Mouse (Mus musculus): Measurements from ENCODE around the gene Bbs1.
"Not testable (repeated sequence)": the region's sequence is repeated elsewhere in the genome, so short reads cannot be mapped to it uniquely, and the experiment has no call there.

Bbs1 gene

DNA sequence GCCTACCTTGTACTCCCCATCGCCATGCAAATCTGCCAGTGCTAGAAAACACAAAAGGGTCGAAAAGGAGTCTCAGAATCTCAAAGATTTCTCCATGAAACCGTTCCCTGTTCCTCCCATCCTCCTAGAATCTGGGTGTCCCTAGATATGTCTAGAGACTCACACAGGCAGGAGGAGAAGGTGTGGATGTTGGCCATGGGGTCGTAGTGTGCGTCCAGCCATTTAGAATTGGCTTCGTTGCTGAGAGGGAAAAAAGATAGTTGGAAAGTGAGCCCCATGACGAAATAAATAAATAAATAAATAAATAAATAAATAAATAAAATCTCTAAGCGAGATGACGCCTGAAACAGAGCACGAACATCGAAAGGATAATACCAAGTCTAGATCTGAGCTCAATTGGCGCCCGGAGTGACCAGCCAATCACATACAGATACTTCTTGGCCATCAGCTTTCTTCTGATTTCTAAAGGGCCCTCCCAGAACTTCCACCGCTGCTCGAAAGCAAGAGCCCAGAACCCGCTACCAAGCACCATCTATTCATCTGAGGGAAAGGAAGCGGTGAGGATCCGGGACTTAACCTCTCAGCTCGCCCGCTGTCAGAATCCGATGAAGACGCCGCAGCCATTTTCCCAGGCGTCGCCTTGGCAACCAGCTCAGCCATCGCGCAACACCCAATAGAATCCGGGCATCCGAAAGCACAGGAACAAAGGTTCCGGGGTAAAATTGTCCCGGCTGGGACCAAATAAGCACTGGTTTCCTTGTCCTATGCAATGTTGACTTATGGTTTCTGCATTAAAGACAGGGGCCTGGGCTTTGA lies at the start of gene Bbs1:
Bbs1 (minus strand) TSS at position 650 of the 816 bp plus-strand sequence.
- DNase-seq, result peak; percentile 75 to 84

DNA sequence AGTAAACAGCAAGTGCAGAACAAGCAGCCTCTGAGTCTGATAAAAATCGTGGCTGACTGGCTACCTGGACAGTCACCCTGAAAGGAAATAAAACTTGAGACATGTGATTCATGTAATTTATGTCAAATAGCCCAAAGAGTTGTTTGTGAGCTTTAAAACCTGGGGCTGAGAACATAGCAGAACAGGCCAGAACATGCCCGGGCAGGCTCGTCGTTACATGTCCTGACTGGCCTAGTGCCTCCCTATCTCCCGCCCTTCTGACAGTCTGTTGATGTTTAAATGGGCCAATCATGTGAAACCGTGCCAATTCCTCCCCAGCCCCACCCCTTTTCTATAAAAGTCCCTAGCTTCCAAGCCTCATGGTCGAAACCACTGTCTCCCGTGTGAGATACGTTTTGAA lies 42.2 kb upstream of the Bbs1 start:
- DNase-seq, result not testable (repeated sequence)

DNA sequence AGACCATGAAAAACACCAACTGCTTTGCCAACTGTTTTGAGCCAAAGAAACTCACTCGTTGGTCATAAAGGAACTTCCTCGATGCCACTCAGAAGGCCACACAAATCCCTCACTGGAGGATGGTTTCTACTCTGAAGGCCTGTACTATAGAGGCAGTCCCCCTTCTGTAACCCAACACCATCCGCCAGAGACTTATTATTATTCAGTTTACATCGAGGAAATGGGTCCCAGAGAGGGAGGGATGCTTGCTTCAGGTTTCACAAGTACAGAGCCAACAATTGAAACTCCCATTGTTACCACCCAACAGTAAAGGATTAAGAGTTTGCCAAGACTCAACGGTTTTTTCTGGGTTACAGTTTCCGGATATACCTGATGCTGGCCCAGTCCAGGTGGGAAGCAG lies 39.1 kb upstream of the Bbs1 start:
- DNase-seq, result no peak

DNA sequence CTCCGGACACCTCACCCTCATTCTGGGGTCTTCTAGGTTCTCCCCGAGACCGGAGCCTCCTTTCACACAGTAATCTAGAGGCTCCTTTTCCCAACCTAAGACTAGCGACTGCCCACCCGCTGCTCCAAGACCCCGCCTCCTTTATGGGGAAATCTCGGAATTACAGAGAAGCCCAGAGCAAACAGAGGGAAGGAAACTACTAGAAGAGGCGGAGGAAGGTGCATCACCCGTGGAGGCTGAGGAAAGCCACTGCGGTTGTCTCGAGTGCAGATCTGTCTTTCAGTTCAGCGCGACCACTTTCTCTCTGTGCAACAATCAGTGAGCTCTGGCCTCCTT lies 36.8 kb upstream of the Bbs1 start:
- no peak for DNase-seq

DNA sequence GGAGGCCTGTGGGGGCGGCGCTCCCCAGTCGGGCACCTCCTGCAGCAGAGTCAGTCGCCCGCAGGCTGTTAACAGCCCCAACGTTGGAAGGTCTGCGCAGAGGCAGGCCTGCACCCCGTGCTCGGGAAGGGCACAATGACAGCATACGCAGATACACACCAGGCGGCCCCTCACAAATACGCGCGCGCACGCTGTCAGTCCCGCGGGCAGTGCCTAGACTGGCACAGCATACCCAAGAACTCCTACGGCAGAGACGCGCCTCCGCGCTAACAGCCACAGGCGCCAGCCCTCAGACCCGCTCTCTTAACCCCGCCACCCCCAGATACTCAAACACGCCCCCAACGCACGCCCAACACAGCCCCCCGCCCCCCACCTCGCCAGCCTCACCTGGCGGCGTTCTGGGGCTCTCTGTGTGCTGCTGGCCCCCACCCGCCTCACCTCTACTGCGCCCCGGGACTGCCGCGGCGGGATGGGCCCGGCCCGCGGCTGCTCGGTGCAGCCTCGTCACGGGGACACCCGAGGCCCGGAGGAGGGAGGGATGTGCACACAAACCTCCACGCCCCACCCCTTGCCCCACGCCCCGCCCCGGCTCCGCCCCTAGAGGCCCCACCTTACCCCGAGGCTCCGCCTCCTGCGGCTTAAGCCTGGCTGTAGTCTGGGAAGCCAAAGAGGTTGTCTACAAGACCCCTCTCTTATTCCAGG lies 36.3 kb upstream of the Bbs1 start, which contains the start of gene Peli3:
Peli3 (minus strand) TSS at position 577 of the 702 bp plus-strand sequence.
- peak; percentile 76 to 89 for DNase-seq

DNA sequence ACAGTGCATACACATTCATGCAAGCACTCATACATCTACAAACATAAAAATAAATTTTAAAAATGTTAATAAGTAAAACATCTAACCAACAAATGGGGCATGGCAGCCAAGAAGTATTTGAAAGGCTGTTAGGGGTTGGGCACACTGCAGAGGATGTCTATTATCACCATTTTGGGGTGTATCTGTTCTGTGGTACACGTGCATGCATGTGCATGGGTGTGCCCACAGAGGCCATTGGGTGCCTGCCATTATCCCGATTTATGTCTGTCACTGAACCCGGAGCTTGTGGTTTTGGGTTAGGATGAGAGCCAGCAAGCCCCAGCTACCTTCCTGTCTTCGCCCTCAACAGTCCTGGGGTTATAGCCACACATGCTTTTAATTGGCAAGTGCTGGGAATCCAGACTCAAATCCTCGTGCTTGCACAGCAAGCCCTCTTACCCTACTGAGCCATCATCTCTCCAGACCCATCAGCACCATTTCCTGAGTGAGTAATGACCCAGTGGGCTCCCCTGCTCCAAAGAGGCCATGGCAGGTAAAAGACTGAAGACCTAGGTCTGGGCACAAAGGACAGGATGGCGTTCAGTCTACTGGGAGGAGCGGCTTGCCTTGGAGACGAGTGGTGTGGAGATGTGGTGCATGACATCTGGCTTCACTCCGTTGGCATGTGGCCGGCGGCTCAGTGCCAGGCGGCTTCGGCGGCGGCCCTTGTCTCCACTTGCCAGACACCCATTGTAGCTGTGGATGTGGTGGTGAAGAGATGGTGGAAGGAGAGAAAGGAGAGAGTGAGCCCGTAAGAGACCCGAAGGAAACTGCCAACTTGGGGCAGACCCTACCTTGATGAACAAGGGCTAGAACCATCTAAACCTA lies 31.2 kb upstream of the Bbs1 start:
- DNase-seq, result peak; percentile 18 to 30

DNA sequence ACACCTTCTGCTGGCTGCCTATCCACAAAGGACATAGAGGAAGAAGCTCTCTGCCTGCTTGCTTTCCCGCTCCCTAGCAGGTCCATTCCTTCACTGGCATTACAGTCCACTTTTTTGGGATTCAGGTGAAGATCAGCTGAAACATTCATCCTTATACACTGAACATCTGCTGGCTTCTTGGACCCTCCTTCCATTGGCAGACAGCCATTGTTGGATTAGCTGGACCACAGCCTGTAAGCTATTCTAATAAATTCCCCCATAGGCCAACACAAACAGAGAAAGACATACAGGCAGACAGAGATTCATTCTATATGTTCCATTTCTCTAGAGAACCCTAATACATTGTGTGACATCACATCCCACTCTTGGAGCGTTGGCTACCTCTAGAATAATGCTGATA lies 30.5 kb upstream of the Bbs1 start:
- DNase-seq, result no peak

DNA sequence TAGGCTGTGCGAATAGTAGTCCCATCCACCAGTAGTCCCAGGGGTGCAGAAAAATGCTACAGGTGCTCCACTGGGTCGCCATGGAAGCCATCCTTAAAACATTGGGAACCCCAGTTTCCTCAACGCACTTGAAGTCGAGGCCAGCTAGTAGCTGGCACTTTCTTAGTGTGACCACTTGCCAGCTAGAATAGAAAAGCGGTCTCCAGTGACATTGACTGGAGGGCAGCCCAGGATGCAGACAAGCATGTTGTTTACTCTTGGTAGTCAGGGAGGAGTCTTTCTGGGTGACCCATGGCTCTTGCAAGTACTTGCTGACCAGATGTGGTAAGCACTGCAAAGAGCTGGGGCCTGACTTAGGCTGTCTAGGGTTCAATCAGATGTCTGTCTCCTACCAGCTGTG lies 22.4 kb upstream of the Bbs1 start:
- peak in 1 of 2 experiments; percentile 22 for DNase-seq

DNA sequence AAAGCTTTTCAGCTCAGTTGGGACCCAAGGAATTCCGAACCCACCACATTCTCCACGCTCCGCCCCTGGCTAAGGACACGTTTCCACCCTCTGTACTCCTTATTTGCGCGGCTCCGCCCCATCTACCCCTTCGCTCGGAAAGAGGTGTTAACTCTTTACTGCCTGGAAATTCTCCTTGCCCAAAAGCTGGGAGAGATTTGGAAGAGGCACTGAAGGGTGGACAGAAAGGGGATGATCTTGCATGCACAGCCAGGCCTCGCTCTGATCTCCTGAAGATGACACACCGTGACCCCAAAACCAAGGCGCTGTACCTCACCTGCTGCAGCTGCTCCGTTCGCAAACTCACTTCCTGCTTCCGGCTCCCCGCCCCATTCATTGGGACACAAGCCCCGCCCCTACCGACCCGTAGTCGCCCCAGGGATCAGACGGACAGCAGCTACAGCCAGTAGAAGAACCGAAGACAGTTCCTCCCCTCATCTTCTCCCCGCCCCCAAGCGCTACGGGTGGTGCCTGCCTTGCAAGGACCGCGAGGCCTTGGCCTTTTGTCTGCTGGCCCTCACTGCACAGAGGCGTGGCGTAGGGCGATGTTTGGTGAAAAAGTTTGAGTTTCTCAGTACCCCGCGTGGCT lies 21.6 kb upstream of the Bbs1 start, which contains the start of gene Dpp3:
Dpp3 (minus strand) TSS at position 384 of the 628 bp plus-strand sequence.
- DNase-seq, result peak; percentile 97 to 98

DNA sequence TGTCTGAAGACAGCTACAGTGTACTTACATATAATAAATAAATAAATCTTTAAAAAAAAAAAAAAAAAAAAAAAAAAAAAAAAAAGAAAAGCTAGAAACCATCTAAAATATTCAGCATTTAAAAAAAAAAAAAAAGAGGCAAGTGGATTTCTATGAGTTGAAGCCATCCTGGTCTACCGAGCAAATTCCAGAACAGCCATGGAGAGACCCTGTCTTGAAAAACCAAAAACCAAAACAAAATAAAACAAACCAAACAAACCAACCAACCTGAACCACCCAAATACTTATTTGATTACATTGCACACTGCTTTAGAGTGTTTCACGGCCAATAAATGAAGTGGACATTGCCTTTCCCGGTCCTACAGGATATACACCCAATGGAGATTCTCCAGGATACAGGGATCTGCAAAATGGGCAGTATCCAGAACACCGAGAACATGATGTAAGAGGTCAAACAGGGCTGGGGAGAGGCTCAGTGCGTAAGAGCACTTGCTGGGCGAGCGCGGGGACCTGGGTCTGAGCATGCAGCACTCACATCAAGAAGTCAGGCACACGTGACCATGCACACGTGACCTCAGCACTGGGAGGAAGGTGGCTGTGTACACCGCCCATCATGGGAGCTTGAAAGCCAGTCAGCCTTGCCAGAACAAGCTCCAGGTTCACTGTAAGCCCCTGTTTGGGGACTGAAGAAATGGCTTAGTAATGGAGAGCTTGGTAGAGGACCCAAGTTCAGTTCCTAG lies 18.9 kb upstream of the Bbs1 start:
- no peak for DNase-seq

DNA sequence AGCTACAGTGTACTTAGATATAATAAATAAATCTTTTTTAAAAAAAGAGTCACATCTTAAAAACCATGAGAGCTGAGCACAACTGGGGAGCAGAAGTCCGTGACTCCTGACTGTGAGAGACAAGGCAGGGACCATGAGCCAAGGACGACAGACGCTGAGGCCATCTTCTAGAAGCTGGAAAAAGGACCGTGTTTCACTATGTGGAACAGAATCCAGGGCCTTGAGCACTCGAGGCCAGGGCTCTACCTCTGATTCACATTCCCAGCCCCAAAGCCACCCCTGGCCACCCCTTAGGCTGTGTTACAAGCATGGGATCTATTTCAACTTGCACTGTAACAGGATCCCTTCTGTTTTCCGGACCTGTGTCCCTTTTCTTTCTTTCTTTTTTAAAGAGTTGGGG lies 13.2 kb upstream of the Bbs1 start:
- no peak for DNase-seq

DNA sequence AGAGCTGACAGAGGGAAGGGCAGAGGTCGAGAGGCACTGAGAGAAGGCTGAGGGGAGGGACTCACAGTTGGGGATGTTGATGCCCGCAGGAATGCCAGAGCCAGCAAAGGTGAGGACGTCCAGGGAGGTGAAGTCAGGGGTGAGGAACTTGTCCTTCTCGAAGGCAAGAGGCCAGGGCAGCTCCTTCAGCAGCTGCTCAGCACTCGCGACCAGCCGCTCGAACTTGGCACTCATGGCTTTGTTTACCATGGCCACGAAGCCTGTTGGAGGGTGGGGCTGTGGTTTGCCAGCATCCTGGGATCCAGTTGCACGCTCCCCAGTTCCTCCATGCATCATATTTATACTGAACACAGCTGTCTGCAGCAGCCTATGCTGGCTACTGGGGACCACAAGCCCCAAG lies 10.4 kb upstream of the Bbs1 start:
- DNase-seq, result no peak

DNA sequence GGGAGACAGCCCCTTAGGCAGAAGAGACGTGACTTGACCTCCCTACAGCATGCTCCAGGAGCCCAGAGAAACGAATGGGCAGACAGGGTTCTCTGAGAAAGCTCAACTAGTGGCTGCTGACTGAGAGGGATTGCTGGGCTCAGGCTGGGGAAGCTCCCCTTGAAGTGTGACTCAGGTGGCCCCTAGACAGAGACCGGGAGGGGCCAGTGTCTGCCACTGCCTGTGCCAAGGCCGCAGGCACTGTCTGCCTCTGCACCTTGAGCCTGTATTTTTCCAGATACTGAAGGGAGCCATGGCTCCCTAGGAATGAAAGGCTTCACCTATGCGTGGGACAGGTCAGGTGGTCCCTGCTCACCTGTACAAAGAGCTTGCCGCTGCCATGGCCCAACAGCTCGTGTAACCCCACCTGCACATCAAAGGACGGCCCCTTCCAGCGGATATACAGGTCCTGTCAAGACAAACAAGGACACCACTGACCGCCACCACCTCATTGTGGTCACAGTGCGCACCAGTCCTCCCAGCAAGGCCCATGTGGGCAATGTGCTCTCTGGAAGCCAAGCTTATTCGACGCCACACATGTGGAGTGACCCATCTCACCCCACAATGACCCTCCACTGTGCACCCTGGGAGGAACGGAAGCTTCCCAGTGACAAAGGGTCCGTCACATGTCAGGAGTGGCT lies 9.6 kb upstream of the Bbs1 start:
- no peak for DNase-seq

DNA sequence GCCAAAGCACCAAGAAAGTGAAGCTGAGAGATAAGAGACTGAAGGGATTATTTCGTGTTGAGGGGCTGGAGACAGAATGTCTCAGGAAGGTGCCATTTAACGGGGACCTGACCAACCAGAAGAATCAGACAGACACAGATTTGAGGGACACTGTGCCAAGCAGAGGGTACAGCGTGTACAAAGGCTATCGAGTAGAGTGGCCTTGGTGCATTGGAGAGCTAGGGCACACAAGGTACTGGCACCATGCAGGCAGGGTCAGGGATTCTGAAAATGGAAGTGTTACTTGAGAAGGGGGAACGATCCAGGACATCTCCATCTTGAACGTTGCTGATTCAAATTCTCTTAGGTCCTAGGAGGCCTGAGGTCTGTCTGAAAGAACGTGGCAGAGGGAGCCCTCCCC lies 2.9 kb upstream of the Bbs1 start:
- DNase-seq, result no peak

DNA sequence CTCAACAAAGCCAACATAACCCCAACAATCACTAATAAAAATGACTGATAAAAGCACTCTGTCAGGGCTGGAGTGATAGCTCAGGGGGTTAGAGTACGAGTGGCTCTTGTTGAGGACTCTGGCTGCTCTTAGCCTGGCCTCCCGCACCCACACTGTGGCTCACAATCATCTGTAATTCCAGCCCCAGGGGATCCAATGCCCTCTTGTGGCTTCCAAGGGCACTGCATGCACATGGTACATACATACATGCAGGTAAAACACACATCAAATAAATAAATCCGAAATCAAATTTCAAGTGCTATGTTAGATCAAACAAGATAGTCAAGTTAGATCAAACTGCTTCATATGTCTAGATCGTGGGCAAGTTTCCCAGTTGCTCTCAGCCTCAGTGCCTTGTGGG lies 1.7 kb upstream of the Bbs1 start:
- peak in 1 of 2 experiments; percentile 31 for DNase-seq

DNA sequence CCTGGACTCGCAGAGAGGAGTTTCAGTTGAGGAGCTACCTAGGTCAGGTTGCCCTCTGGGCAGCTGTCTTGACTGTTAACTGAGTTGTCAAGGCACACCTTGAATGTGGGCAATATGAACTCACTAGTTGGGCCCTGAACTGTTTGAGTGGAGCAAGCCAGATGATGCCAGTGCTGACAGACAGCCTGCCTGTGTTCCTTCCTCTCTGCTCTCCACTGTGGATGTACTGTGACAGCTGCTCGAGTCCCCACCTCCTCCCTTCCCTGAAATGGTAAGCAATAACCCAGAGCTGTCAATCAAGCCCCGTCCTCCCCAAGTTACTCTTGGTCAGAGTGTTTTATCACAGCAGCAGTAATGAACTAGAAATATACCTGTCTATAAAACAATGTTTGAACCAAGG lies 6.5 kb downstream of the Bbs1 start:
- DNase-seq, result no peak

DNA sequence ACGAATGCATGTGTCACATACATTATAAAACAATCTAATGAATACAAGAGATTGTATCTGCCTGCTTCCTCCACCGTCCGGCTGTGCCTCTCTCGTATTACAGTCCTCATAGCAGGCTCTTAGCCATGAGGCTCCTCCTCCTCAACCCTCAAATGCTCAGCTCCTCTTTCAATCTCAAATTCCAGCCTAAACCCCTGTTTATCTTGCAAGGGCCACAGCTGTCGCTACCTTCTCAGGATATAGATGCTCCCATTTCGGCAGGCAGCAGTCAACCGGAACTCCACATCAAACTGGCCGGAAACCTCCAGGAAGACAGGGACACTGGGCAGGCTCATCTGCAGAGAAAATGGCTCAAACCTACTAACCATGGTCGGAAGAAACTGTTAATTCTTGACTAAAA lies 7.5 kb downstream of the Bbs1 start:
- no peak for DNase-seq

DNA sequence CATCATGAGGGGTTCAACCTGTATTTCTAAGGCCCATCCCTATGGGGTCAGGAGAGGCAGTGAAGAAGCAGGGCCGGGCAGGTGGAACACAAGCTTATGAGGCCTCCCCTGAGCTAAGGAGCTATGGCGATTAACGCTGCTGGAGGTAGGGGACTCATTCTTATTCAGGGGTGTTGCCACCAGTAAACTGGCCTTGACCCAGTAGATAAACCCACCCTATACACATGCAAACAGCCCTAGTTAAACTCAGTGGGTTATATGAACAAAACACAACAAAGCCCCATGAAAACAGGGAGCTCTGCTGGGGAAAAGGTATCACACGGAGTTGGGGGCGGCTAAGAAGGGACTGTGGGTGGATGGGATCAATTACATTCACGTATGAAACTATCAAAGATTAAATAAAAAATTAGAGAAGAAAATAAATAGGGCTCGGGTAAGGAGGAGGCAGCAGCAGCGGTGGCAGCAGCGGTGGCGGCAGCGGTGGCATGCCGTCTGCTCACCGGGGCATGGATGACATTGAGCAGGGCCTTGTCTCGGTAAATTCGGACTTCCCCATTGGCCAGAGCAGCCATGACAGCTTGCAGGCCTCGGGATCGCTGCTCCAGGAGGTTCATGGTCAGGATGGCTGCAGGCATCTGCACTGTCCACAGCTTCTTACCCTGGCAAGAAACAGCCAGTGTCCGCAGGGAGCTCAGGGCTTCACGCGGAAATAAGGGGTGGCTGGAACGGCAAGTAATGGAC lies 9.5 kb downstream of the Bbs1 start:
- DNase-seq, result no peak

DNA sequence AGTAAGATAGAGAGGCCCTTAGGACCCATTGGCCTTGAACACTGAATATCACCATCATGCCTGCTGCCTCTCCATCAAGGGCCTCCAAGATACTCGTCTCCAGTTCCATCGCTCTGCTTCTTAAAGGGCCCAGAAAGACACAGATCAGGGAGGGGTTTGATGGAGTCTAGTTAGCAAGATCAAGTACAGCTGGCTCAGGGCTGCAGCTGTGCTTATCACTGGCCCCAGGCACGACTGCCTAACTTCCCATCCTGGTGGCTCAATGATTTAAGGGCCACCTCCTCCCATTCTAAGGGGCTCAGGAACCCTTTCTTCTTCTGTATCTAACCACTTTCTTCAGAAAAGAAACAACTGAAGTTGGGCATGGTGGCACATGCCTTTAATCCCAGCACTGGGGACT lies 14.6 kb downstream of the Bbs1 start:
- no peak for DNase-seq

DNA sequence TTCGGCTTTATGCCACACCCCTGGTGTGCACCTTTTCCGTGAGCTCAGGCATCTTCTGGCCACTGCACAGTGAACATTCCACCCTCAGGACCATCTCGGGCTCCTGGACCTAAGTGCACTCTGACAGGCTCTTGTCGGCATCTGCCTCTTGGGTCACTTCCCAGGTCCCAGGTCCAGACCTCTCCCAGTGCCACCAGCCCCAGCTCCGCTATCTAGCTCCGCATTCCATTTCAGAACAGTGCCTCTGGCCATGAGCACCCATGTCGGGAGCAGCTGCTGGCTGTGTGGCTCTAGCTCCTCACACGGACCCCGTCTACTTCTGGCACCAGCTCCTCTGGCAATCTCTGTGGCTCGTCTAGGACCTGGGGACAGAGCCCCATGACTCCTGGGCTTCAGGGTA lies 16.6 kb downstream of the Bbs1 start:
- no peak for DNase-seq

DNA sequence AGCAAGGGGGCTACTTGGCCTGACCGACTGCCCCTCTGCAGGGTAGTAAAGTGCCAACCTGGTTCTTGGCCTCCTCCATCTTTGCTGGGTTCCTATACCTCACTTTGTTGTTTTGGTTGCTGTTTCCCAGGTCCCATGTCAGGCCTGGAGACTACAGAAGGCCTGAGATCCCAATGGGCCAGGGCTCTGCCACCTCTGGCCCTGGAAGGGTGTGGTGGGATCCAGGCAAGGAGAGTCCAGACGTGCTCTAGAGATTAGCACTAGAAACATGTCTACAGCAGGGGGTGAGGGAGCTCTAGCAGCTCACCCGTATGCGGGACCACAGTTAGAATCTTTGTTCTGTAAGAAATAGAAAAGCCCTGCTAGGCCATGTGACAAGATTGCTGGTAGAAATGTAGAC lies 22.5 kb downstream of the Bbs1 start:
- DNase-seq, result no peak
